Mouse (Mus musculus) MEL (cell line): Measurements from ENCODE around the gene Hipk3. TPM values are rescaled to one million over a fixed set of nuclear protein-coding genes. Genes with fewer than 3 reads are reported as not detected.

Experiments
- DNase-seq: peaks from one replicate; pipeline ENCODE4 v3.0.0; 2011; ENCODE audit warnings: low read depth, low spot score
- H3K27ac ChIP-seq: 2 replicates; pipeline ENCODE4 v1.5.1; 2012; ENCODE audit warnings: low read depth, mild to moderate bottlenecking, control low read depth, low read length, moderate library complexity; ENCODE audit not compliant: control insufficient read depth
- H3K27me3 ChIP-seq, 2 experiments: fragments of 150-350 bp in 1 of 2; sonication (generic) in 1 of 2; 2 replicates each; pipeline ENCODE4 v1.6.1; 2012; ENCODE audit warnings: low read length in 2 of 2, mild to moderate bottlenecking in 2 of 2, improper control_type of control experiment in 1 of 2, moderate library complexity in 1 of 2; ENCODE audit not compliant: insufficient read depth in 2 of 2, control insufficient read depth in 1 of 2
- H3K36me3 ChIP-seq, 2 experiments: 2 replicates each; pipeline ENCODE4 v1.6.1; 2012 to 2014; ENCODE audit warnings: low read length in 2 of 2, improper control_type of control experiment in 1 of 2, inconsistent platforms in 1 of 2, mild to moderate bottlenecking in 1 of 2; ENCODE audit not compliant: insufficient read depth in 2 of 2, control insufficient read depth in 1 of 2
- H3K4me1 ChIP-seq, 2 experiments: fragments of 150-350 bp in 1 of 2; sonication (generic) in 1 of 2; 2 replicates each; pipeline ENCODE4 v1.6.1; 2012; ENCODE audit warnings: low read length in 2 of 2, improper control_type of control experiment in 1 of 2, mild to moderate bottlenecking in 1 of 2; ENCODE audit not compliant: insufficient read depth in 2 of 2, control insufficient read depth in 1 of 2
- H3K4me3 ChIP-seq, 2 experiments: fragments of 150-350 bp in 1 of 2; sonication (generic) in 1 of 2; 2 replicates each; pipeline ENCODE4 v1.5.1; 2012; ENCODE audit warnings: low read depth in 2 of 2, low read length in 2 of 2, mild to moderate bottlenecking in 2 of 2, moderate library complexity in 2 of 2, control low read depth in 1 of 2, improper control_type of control experiment in 1 of 2; ENCODE audit not compliant: control insufficient read depth in 1 of 2, insufficient read depth in 1 of 2
- H3K79me2 ChIP-seq: 2 replicates; pipeline ENCODE4 v1.6.1; 2012; ENCODE audit warnings: mild to moderate bottlenecking, low read length, moderate library complexity; ENCODE audit not compliant: control insufficient read depth, poor library complexity, insufficient read depth
- H3K9ac ChIP-seq: 2 replicates; pipeline ENCODE4 v1.6.1; 2012; ENCODE audit warnings: low read depth, mild to moderate bottlenecking, control low read depth, low read length, moderate library complexity; ENCODE audit not compliant: control insufficient read depth, poor library complexity, severe bottlenecking
- H3K9me3 ChIP-seq: fragments of 150-350 bp; sonication (generic); replicated peaks from 2 replicates; pipeline ENCODE4 v1.6.1; 2012; ENCODE audit warnings: mild to moderate bottlenecking, low read length, improper control_type of control experiment, moderate library complexity; ENCODE audit not compliant: insufficient read depth
- BHLHE40 ChIP-seq: IDR thresholded peaks from 2 replicates; pipeline ENCODE4 v1.6.1; 2012; ENCODE audit warnings: low read depth, mild to moderate bottlenecking, inconsistent platforms, low read length, improper control_type of control experiment, borderline replicate concordance
- CTCF ChIP-seq, 3 experiments: IDR thresholded peaks in 2 of 3; conservative IDR thresholded peaks in 1 of 3; 2 replicates each; pipeline ENCODE4 v1.5.1; 2011 to 2012; ENCODE audit warnings: low read length in 3 of 3, low read depth in 2 of 3, mild to moderate bottlenecking in 2 of 3, improper control_type of control experiment in 1 of 3, inconsistent platforms in 1 of 3, mixed read lengths in 1 of 3, moderate library complexity in 1 of 3; ENCODE audit not compliant: control insufficient read depth in 1 of 3, insufficient read depth in 1 of 3, poor library complexity in 1 of 3, severe bottlenecking in 1 of 3
- EP300 ChIP-seq, 2 experiments: IDR thresholded peaks; 2 replicates each; pipeline ENCODE4 v1.6.1; 2011; ENCODE audit warnings: improper control_type of control experiment in 2 of 2, low read length in 2 of 2, low read depth in 1 of 2, mild to moderate bottlenecking in 1 of 2
- GATA1 ChIP-seq: IDR thresholded peaks from 2 replicates; pipeline ENCODE4 v1.6.1; 2011; ENCODE audit warnings: low read depth, low read length, improper control_type of control experiment
- JUND ChIP-seq: IDR thresholded peaks from 2 replicates; pipeline ENCODE4 v1.6.1; 2011; ENCODE audit warnings: low read depth, mild to moderate bottlenecking, improper control_type of control experiment, low read length
- KAT2A ChIP-seq: conservative IDR thresholded peaks from 2 replicates; pipeline ENCODE4 v1.6.1; 2012; ENCODE audit warnings: low read depth, low read length, improper control_type of control experiment, inconsistent platforms
- MAX ChIP-seq: IDR thresholded peaks from 2 replicates; pipeline ENCODE4 v1.6.1; 2011; ENCODE audit warnings: low read length, improper control_type of control experiment
- MEF2A ChIP-seq: IDR thresholded peaks from 2 replicates; pipeline ENCODE4 v1.6.1; 2014; ENCODE audit warnings: low read depth, mild to moderate bottlenecking, inconsistent platforms, low read length, improper control_type of control experiment; ENCODE audit not compliant: poor library complexity, insufficient replicate concordance, severe bottlenecking; ENCODE audit errors: extremely low read depth
- MXI1 ChIP-seq: IDR thresholded peaks from 2 replicates; pipeline ENCODE4 v1.6.1; 2011; ENCODE audit warnings: mild to moderate bottlenecking, low read depth, low read length, improper control_type of control experiment
- MYC ChIP-seq: IDR thresholded peaks from 2 replicates; pipeline ENCODE4 v1.6.1; 2011; ENCODE audit warnings: low read depth, mild to moderate bottlenecking, low read length, improper control_type of control experiment, moderate library complexity
- NRF1 ChIP-seq: IDR thresholded peaks from 2 replicates; pipeline ENCODE4 v1.6.1; 2014; ENCODE audit warnings: low read depth, mild to moderate bottlenecking, inconsistent platforms, low read length, improper control_type of control experiment, moderate library complexity; ENCODE audit not compliant: poor library complexity, insufficient read depth, severe bottlenecking
- POLR2AphosphoS5 ChIP-seq: IDR thresholded peaks from 2 replicates; pipeline ENCODE4 v1.6.1; 2012; ENCODE audit warnings: low read depth, borderline replicate concordance, mild to moderate bottlenecking, inconsistent platforms, low read length, moderate library complexity, mixed read lengths
- RAD21 ChIP-seq: IDR thresholded peaks from 2 replicates; pipeline ENCODE4 v1.6.1; 2011; ENCODE audit warnings: mild to moderate bottlenecking, low read depth, low read length, improper control_type of control experiment
- RCOR1 ChIP-seq: IDR thresholded peaks from 2 replicates; pipeline ENCODE4 v1.6.1; 2012; ENCODE audit warnings: low read depth, mild to moderate bottlenecking, inconsistent platforms, low read length, improper control_type of control experiment
- TBP ChIP-seq: IDR thresholded peaks from 2 replicates; pipeline ENCODE4 v1.8.0; 2011; ENCODE audit warnings: low read depth, low read length, improper control_type of control experiment
- TCF12 ChIP-seq: IDR thresholded peaks from 2 replicates; pipeline ENCODE4 v1.6.1; 2014; ENCODE audit warnings: low read depth, mild to moderate bottlenecking, inconsistent platforms, low read length, improper control_type of control experiment, moderate library complexity
- USF2 ChIP-seq, 2 experiments: IDR thresholded peaks; 2 replicates each; pipeline ENCODE4 v1.6.1; 2011 to 2012; ENCODE audit warnings: improper control_type of control experiment in 2 of 2, low read length in 2 of 2, borderline replicate concordance in 1 of 2, inconsistent platforms in 1 of 2, low read depth in 1 of 2, mild to moderate bottlenecking in 1 of 2; ENCODE audit not compliant: insufficient read depth in 1 of 2
- ZC3H11A ChIP-seq: IDR thresholded peaks from 2 replicates; pipeline ENCODE4 v1.6.1; 2012; ENCODE audit warnings: low read depth, mild to moderate bottlenecking, inconsistent platforms, low read length, improper control_type of control experiment
- ZKSCAN1 ChIP-seq: IDR thresholded peaks from 2 replicates; pipeline ENCODE4 v1.6.1; 2012; ENCODE audit warnings: low read depth, mild to moderate bottlenecking, inconsistent platforms, low read length, improper control_type of control experiment, moderate library complexity
- ZNF384 ChIP-seq: IDR thresholded peaks from 2 replicates; pipeline ENCODE4 v1.6.1; 2012; ENCODE audit warnings: low read depth, mild to moderate bottlenecking, inconsistent platforms, low read length, improper control_type of control experiment
- polyA plus RNA-seq, 2 experiments: library from polyadenylated mRNA; stranded (reverse) in 1 of 2; unstranded in 1 of 2; fragments of >175 nt in 1 of 2; fragments of >200 nt in 1 of 2; gene quantifications; 2 replicates each; pipeline versions ENCODE4 v1.2.1 to v1.2.4; 2012; ENCODE audit warnings: low replicate concordance in 2 of 2, low read depth in 1 of 2; ENCODE audit not compliant: insufficient read length in 2 of 2, insufficient read depth in 1 of 2, missing spikeins in 1 of 2
- total RNA-seq: library from RNA; depleted of rRNA; stranded (reverse); fragments of 300-350 nt; gene quantifications from 2 replicates; pipeline ENCODE4 v1.2.3, GENCODE M21; 2012

The Hipk3 gene
- total and polyA plus RNA-seq, 3 experiments: 11.9 to 19.4 (median 17.0) TPM

DNA sequence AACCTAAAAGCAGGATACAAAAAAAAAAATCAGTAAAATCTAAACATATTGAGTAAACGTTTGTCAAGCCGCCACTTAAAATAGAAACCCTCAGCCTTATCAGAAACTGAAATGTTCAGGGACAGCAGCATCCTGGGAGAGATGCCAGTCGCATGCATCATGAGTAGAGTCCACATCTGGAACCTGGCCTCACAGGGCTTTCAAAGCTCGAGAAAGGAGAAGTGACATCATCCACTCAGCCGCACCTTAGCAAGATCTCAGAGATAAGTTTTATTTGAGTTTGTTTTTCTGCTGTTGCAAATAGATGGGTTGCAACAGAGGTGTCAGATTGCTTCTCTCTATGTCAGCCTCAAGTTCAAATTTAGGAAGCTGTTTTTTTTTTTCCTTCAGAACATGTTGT is 31.3 kb upstream of the Hipk3 start (continued):
- TF ChIP-seq JUND (peak; percentile 61; the same call in 1 of the 2 replicates), POLR2AphosphoS5 (no peak), RAD21 (no peak), KAT2A (no peak), EP300 (IDR thresholded peaks at IDR 0.05; ENCODE audit: low read depth in 1 of 2, low read length in 2 of 2) (peak; percentile 54 to 58; a peak in 3 of 4 replicates), RCOR1 (peak; percentile 55; the same call in 1 of the 2 replicates), TBP (0 out of 2 replicates have a peak, but pooled peaks have one; percentile 15), MYC (0 out of 2 replicates have a peak, but pooled peaks have one; percentile 24), MAX (no peak), USF2 (IDR thresholded peaks at IDR 0.05; ENCODE audit: borderline replicate concordance in 1 of 2, insufficient read depth in 1 of 2, low read depth in 1 of 2, low read length in 2 of 2) (no peak), ZNF384 (peak; percentile 62)

DNA sequence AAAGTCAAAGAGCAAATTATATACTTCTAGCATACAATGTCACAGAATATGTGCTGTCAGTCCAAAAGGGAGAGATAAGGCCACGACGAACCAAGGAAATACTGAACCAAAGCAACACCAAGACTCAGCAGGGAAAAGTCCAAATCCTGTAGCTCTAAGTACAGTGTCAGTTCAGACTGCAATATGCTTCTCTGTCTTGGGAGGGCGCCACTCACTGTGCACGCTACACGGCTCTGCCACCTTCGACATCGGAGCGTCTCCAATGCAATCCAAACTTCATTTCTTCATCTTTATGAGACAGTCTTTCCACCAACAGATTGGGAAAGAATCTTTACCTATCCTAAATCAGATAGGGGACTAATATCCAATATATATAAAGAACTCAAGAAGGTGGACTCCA is 17.4 kb upstream of the Hipk3 start:
- no peaks in the 10 kb centered on the region for H3K4me1 ChIP-seq
- no peak overlapping the region for H3K4me3 ChIP-seq
- peak in 2 of 3 experiments; percentile 2 to 26; a peak in 2 of 6 replicates for TF ChIP-seq CTCF (IDR thresholded peaks at IDR 0.05 in 2 of 3, conservative IDR thresholded peaks at IDR 0.05 in 1 of 3; ENCODE audit: control insufficient read depth in 1 of 3, insufficient read depth in 1 of 3, low read depth in 2 of 3, low read length in 3 of 3, poor library complexity in 1 of 3, severe bottlenecking in 1 of 3)
- TF ChIP-seq MEF2A: no peak
- TF ChIP-seq, all 39 proteins: peak for 1
- H3K27me3 ChIP-seq: peaks cover 0 to 4% of the 10 kb centered on the region in 2 experiments; a peak in 2 of 4 replicates
- H3K36me3 ChIP-seq: no peaks in the 10 kb centered on the region
- no peaks in the 10 kb centered on the region for H3K9me3 ChIP-seq
- H3K9ac ChIP-seq: no peak overlapping the region
- no peaks in the 10 kb centered on the region for H3K79me2 ChIP-seq
- no peak for DNase-seq
- no peak overlapping the region for H3K27ac ChIP-seq

DNA sequence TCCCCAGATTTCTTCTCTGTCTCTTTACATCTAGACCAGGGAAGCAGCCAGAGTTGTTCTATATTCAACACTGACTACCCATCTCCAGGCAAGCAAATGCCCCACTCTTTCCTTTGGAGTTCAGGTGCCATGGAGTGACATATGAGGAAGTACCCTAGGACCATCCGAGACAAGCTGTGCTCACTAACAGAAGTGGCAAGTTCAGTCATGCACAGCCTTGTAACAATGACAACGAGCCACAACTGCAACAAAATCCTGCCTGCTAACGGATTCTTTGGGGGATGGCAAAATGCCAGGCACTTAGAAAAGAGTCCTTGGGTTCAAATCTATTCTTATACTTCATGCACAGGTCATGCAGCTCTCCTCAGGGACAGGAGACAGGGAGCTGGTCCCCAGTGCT is 8.1 kb upstream of the Hipk3 start:
- TF ChIP-seq MEF2A (no peak), RCOR1 (no peak), TCF12 (no peak), TBP (no peak), BHLHE40 (no peak), MXI1 (no peak), ZC3H11A (no peak), KAT2A (no peak), GATA1 (no peak), NRF1 (no peak), ZKSCAN1 (no peak), JUND (no peak), MYC (no peak)
- Histone ChIP-seq H3K9ac (no peak overlapping the region), H3K27ac (no peak overlapping the region), H3K79me2 (no peaks in the 10 kb centered on the region), H3K4me3 (no peak overlapping the region), H3K4me1 (no peaks in the 10 kb centered on the region; a peak in 1 of 4 replicates), H3K36me3 (no peaks in the 10 kb centered on the region), H3K9me3 (no peaks in the 10 kb centered on the region), H3K27me3 (peaks cover 2% of the 10 kb centered on the region in 2 experiments; a peak in 3 of 4 replicates)
- DNase-seq: peak; percentile 38
